9 mouse cellular contexts compared by ENCODE assay signal in genomic region chr17:44030776-44031587, GRCm38 (mm10). TPM values are rescaled to one million over a fixed set of nuclear protein-coding genes. Genes with fewer than 3 reads are reported as not detected.
DNase-seq lines count a peak whose midpoint lies in the region; ATAC-seq and TF ChIP-seq lines count a peak whose summit lies in the region.
"Had no signal": no experiment of that assay in that cellular context is flagged by ENCODE, and none has a peak within 500 bp of the region (broad histone marks: within the 10 kb centered on the region; RNA-seq: fewer than 3 reads in every experiment).

No protein-coding gene starts in this region.

- TF ChIP-seq EP300 in ES-Bruce4 (IDR thresholded peaks at IDR 0.05; ENCODE audit: insufficient read depth, low read depth, low read length): peak; percentile 79

- no peaks in the 10 kb centered on the region for H3K27me3 ChIP-seq in hindbrain, embryonic 15.5 days
- no peaks in the 10 kb centered on the region for H3K27me3 ChIP-seq in hindbrain, embryonic 10.5 days (ENCODE audit: insufficient read depth, poor library complexity, severe bottlenecking)
- no peaks in the 10 kb centered on the region for H3K27me3 ChIP-seq in ES-Bruce4 (ENCODE audit: control insufficient read depth, insufficient read depth, low read length, poor library complexity, severe bottlenecking)
- H3K27me3 ChIP-seq in heart, embryonic 16.5 days (ENCODE audit: control insufficient read depth, insufficient read depth, low read length): no peaks in the 10 kb centered on the region

- WGBS in hindbrain, embryonic 15.5 days: 22% methylated on average over 3 of the region's 3 CpGs
- WGBS in hindbrain, embryonic 10.5 days: 42% methylated on average over 3 of the region's 3 CpGs
- 33% methylated on average over 3 of the region's 3 CpGs for WGBS in heart, embryonic 16.5 days

- peak; percentile 25; the same call in 1 of the 2 replicates for ATAC-seq in hindbrain, embryonic 15.5 days (ENCODE audit: low FRiP score, low read depth)
- ATAC-seq in heart, embryonic 16.5 days (replicated peaks; ENCODE audit: extremely low read depth, insufficient read depth, low FRiP score): peak; percentile 24; the same call in 1 of the 2 replicates
- ATAC-seq in monocyte, adult 5-6 weeks (replicated peaks; ENCODE audit: insufficient number of reproducible peaks, low FRiP score, low TSS enrichment, poor library complexity, severe bottlenecking): no peak

- H3K4me3 ChIP-seq in hindbrain, embryonic 15.5 days: no peak overlapping the region
- no peak overlapping the region for H3K4me3 ChIP-seq in hindbrain, embryonic 10.5 days
- H3K4me3 ChIP-seq in ES-Bruce4 (ENCODE audit: low read depth, low read length): no peak overlapping the region
- no peak overlapping the region for H3K4me3 ChIP-seq in heart, embryonic 16.5 days (ENCODE audit: low read length)

- H3K4me1 ChIP-seq in hindbrain, embryonic 15.5 days (replicated peaks): peaks cover 23% of the 10 kb centered on the region
- peaks cover 19% of the 10 kb centered on the region for H3K4me1 ChIP-seq in hindbrain, embryonic 10.5 days (replicated peaks)
- H3K4me1 ChIP-seq in ES-Bruce4 (ENCODE audit: control insufficient read depth, insufficient read depth, low read length): peaks cover 2% of the 10 kb centered on the region
- peaks cover 20% of the 10 kb centered on the region for H3K4me1 ChIP-seq in heart, embryonic 16.5 days (ENCODE audit: control insufficient read depth, insufficient read depth, low read length)

- TF ChIP-seq CTCF in ES-Bruce4 (IDR thresholded peaks at IDR 0.05; ENCODE audit: low read depth, low read length): no peak

- H3K9me3 ChIP-seq in hindbrain, embryonic 15.5 days: no peaks in the 10 kb centered on the region
- no peaks in the 10 kb centered on the region for H3K9me3 ChIP-seq in hindbrain, embryonic 10.5 days
- no peaks in the 10 kb centered on the region for H3K9me3 ChIP-seq in ES-Bruce4 (replicated peaks; ENCODE audit: control insufficient read depth, insufficient read depth, low read length, poor library complexity, severe bottlenecking)
- no peaks in the 10 kb centered on the region; the same call in 1 of the 2 replicates for H3K9me3 ChIP-seq in heart, embryonic 16.5 days (replicated peaks; ENCODE audit: control insufficient read depth, low read length)

- no peaks in the 10 kb centered on the region for H3K36me3 ChIP-seq in hindbrain, embryonic 15.5 days
- no peaks in the 10 kb centered on the region for H3K36me3 ChIP-seq in hindbrain, embryonic 10.5 days
- no peaks in the 10 kb centered on the region for H3K36me3 ChIP-seq in ES-Bruce4 (ENCODE audit: control insufficient read depth, insufficient read depth, low read length, poor library complexity, severe bottlenecking)
- no peaks in the 10 kb centered on the region for H3K36me3 ChIP-seq in heart, embryonic 16.5 days (ENCODE audit: control insufficient read depth, insufficient read depth)

- no peak for TF ChIP-seq POLR2A in ES-Bruce4 (IDR thresholded peaks at IDR 0.05; ENCODE audit: insufficient read depth, low read length)

- no peak overlapping the region for H3K9ac ChIP-seq in hindbrain, embryonic 15.5 days
- no peak overlapping the region for H3K9ac ChIP-seq in ES-Bruce4 (ENCODE audit: low read depth, poor library complexity, severe bottlenecking)
- H3K9ac ChIP-seq in heart, embryonic 16.5 days (ENCODE audit: low read length): no peak overlapping the region

- no peak overlapping the region for H3K4me2 ChIP-seq in hindbrain, embryonic 15.5 days
- H3K4me2 ChIP-seq in heart, embryonic 16.5 days (ENCODE audit: low read depth, low read length): no peak overlapping the region

- DNase-seq in adrenal gland, adult 2 months: peak; percentile 18
- DNase-seq in adrenal gland, postnatal 25 days: no peak
- no peak for DNase-seq in hindbrain, embryonic 10.5 days (ENCODE audit: low spot score)
- no peak for DNase-seq in spleen, postnatal 14 days (ENCODE audit: low spot score in 2 of 2)

- no peak overlapping the region for H3K27ac ChIP-seq in hindbrain, embryonic 15.5 days (replicated peaks)
- H3K27ac ChIP-seq in hindbrain, embryonic 10.5 days: no peak overlapping the region
- H3K27ac ChIP-seq in ES-Bruce4 (ENCODE audit: insufficient read depth, low read length): no peak overlapping the region
- H3K27ac ChIP-seq in heart, embryonic 16.5 days (ENCODE audit: low read length): peak overlapping the region; percentile 73
- H3K27ac ChIP-seq: macrophage had no signal

RNA-seq across cellular contexts. Expression of gene Enpp5, which starts 47.6 kb away (rescaled TPM):
- 10 to 100 TPM; 59.2 to 63.9 TPM for total RNA-seq in adrenal gland, adult 2 months (2021)
- 8.6 and 9.2 TPM in 2 replicates for polyA plus RNA-seq in adrenal gland, adult 2 months (2012; rRNA removed)
- 34.1 and 38.6 TPM in 2 replicates for total RNA-seq in adrenal gland, postnatal 25 days (2021)
- polyA plus RNA-seq in hindbrain, embryonic 15.5 days (2015; fragmentation: Nextera tagmentation; extraction: Ambion mirVana): 105 and 116 TPM in 2 replicates
- 9.2 and 17.1 TPM in 2 replicates for polyA plus RNA-seq in hindbrain, embryonic 10.5 days (2016; fragmentation: Nextera tagmentation; extraction: Ambion mirVana)
- polyA plus RNA-seq in ES-Bruce4 (2011; ENCODE audit: insufficient read depth, insufficient read length, low read depth, missing spikeins): 16.2 and 16.6 TPM in 2 replicates
- 20.7 and 24.3 TPM in 2 replicates for polyA plus RNA-seq in heart, embryonic 16.5 days (2015; fragmentation: Nextera tagmentation; extraction: Ambion mirVana)
- total RNA-seq in monocyte, adult 5-6 weeks (2017): 6.8 to 16.6 TPM (median 10.2 TPM) in 3 replicates
